Mouse (Mus musculus) midbrain, embryonic 13.5 days (tissue): Measurements from ENCODE around the gene Adamts4. TPM values are rescaled to one million over a fixed set of nuclear protein-coding genes. Genes with fewer than 3 reads are reported as not detected.

Source experiments
- ATAC-seq: fragments of 200-750 bp; cut with Nextera tagmentation; 2 replicates; pipeline ENCODE4 v1.8.0; 2017; ENCODE audit warnings: mild to moderate bottlenecking, moderate TSS enrichment, moderate library complexity
- H3K27ac ChIP-seq: fragments of 300-500 bp; sonication (generic); 2 replicates; pipeline ENCODE4 v1.5.1; 2015; ENCODE audit warnings: inconsistent platforms, mild to moderate bottlenecking, moderate library complexity
- H3K27me3 ChIP-seq: fragments of 300-500 bp; sonication (generic); 2 replicates; pipeline ENCODE4 v1.6.1; 2015; ENCODE audit warnings: mild to moderate bottlenecking, inconsistent platforms
- H3K36me3 ChIP-seq: fragments of 300-500 bp; sonication (generic); 2 replicates; pipeline ENCODE4 v1.6.1; 2015; ENCODE audit warnings: mild to moderate bottlenecking, inconsistent platforms
- H3K4me1 ChIP-seq: fragments of 300-500 bp; sonication (generic); replicated peaks from 2 replicates; pipeline ENCODE4 v1.6.1; 2015; ENCODE audit warnings: inconsistent platforms
- H3K4me2 ChIP-seq: fragments of 300-500 bp; sonication (generic); replicated peaks from 2 replicates; pipeline ENCODE4 v1.6.1; 2015; ENCODE audit warnings: moderate library complexity, mild to moderate bottlenecking, inconsistent platforms
- H3K4me3 ChIP-seq: fragments of 300-500 bp; sonication (generic); replicated peaks from 2 replicates; pipeline ENCODE4 v1.5.1; 2015; ENCODE audit warnings: mild to moderate bottlenecking, inconsistent platforms
- H3K9ac ChIP-seq: fragments of 300-500 bp; sonication (generic); replicated peaks from 2 replicates; pipeline ENCODE4 v1.6.1; 2015; ENCODE audit warnings: mild to moderate bottlenecking, inconsistent platforms
- H3K9me3 ChIP-seq: fragments of 300-500 bp; sonication (generic); 2 replicates; pipeline ENCODE4 v1.6.1; 2016; ENCODE audit warnings: mild to moderate bottlenecking, inconsistent platforms
- WGBS: fragments of 180-500 bp; shearing (Covaris S2); methylation state at CpG from one replicate; pipeline ENCODE4 v1.1.7; 2015; 5-methylcytosine and 5-hydroxymethylcytosine counted together
- polyA plus RNA-seq: library from polyadenylated mRNA; unstranded; fragments of >200 nt; fragmentation: Nextera tagmentation; extraction: Ambion mirVana; gene quantifications from 2 replicates; pipeline ENCODE4 v1.2.1, GENCODE M21; 2015

Gene Adamts4
- polyA plus RNA-seq, 1 experiment from 2014 or later, result 7.4 TPM

DNA sequence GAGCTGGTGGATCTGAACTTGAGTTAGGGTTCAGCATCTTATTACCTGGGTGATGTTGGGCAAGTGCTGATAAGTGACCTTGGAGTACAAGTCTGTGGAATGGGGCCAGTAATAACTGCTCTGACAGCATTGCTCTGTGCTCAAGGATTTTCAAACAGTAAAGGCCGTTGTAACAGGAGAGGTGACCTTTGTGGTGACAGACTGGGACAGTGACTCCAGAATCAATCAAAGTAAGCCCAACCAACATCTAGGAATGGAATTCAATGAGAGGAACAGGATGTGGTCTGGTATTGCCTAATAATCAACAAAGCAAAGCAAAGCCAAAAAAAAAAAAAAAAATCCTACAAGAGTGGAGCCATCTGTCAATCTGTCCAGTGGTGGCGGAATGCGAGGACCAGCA is 10.1 kb downstream of the Adamts4 start:
- WGBS, result 91% methylated on average over 3 of the region's 3 CpGs
- H3K27ac ChIP-seq, result no peak overlapping the region
- H3K9ac ChIP-seq, result no peak overlapping the region
- peaks cover 4% of the 10 kb centered on the region; the same call in 1 of the 2 replicates for H3K27me3 ChIP-seq
- no peak overlapping the region for H3K4me3 ChIP-seq
- H3K9me3 ChIP-seq, result no peaks in the 10 kb centered on the region
- ATAC-seq, result no peak
- H3K4me1 ChIP-seq, result peaks cover 12% of the 10 kb centered on the region
- H3K36me3 ChIP-seq, result peaks cover 7% of the 10 kb centered on the region
- no peak overlapping the region for H3K4me2 ChIP-seq

GRCm38 (mm10) chr1:171262594-171263130 is 12.4 kb downstream of the Adamts4 start:
- Histone ChIP-seq H3K27me3 (peaks cover 8% of the 10 kb centered on the region; the same call in 1 of the 2 replicates), H3K9ac (peak overlapping the region; percentile 58)
- WGBS, result 8% methylated on average over 8 of the region's 8 CpGs

DNA sequence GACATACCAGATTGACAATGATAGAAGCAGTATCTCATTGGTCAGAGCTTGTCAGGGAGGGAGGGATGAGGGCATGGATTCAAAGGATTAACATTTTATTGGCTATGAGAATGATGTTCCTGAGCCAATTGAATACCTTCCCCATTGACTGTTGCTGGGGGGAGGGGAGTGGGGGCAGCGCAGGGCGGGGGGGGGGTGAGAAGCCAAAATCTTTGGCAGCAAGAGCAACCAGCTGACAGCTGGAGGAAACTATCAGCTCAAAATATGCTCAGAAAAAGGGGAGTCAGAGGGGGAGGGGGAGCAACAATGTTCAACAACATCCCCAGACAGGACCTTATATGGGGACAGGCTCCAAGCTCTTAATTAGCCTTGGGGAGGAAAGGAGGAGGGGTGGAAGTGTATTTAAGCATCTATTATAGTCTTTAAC is 13.0 kb downstream of the Adamts4 start:
- 0% methylated on average over 2 of the region's 2 CpGs for WGBS
- Histone ChIP-seq H3K36me3 (peaks cover 7% of the 10 kb centered on the region), H3K27me3 (peaks cover 8% of the 10 kb centered on the region; the same call in 1 of the 2 replicates), H3K27ac (peak overlapping the region; percentile 70), H3K4me3 (peak overlapping the region; percentile 31; the same call in 1 of the 2 replicates), H3K9me3 (no peaks in the 10 kb centered on the region), H3K9ac (no peak overlapping the region), H3K4me2 (peak overlapping the region; percentile 55), H3K4me1 (peaks cover 12% of the 10 kb centered on the region)
- peak; percentile 95 for ATAC-seq

More at GRCm38 (mm10) chr1:171262594-171263130, 12.4 kb downstream of the Adamts4 start:
- Histone ChIP-seq H3K36me3 (peaks cover 7% of the 10 kb centered on the region), H3K4me2 (peak overlapping the region; percentile 55), H3K4me3 (peak overlapping the region; percentile 31), H3K9me3 (no peaks in the 10 kb centered on the region), H3K4me1 (peaks cover 12% of the 10 kb centered on the region), H3K27ac (peak overlapping the region; percentile 82)
- ATAC-seq, result peak; percentile 79

- WGBS, result 93% methylated on average over 3 of the region's 3 CpGs
- ATAC-seq, result no peak
- H3K27ac ChIP-seq, result peak overlapping the region; percentile 70
- H3K4me2 ChIP-seq, result peak overlapping the region; percentile 55; the same call in 1 of the 2 replicates
- peaks cover 8% of the 10 kb centered on the region; the same call in 1 of the 2 replicates for H3K27me3 ChIP-seq
- peaks cover 4% of the 10 kb centered on the region for H3K36me3 ChIP-seq
- H3K9ac ChIP-seq, result no peak overlapping the region
- H3K4me1 ChIP-seq, result peaks cover 12% of the 10 kb centered on the region
- H3K9me3 ChIP-seq, result no peaks in the 10 kb centered on the region
- H3K4me3 ChIP-seq, result no peak overlapping the region
Observed at GRCm38 (mm10) chr1:171263666-171264461, 13.6 kb downstream of the Adamts4 start.

GRCm38 (mm10) chr1:171265971-171266744 is 15.9 kb downstream of the Adamts4 start:
- H3K36me3 ChIP-seq, result no peaks in the 10 kb centered on the region
- H3K4me2 ChIP-seq, result no peak overlapping the region
- H3K27ac ChIP-seq, result no peak overlapping the region
- ATAC-seq, result no peak
- peaks cover 24% of the 10 kb centered on the region for H3K4me1 ChIP-seq
- WGBS, result 88% methylated on average over 4 of the region's 4 CpGs
- H3K27me3 ChIP-seq, result peaks cover 8% of the 10 kb centered on the region; the same call in 1 of the 2 replicates
- H3K9ac ChIP-seq, result no peak overlapping the region
- H3K9me3 ChIP-seq, result no peaks in the 10 kb centered on the region
- no peak overlapping the region for H3K4me3 ChIP-seq

DNA sequence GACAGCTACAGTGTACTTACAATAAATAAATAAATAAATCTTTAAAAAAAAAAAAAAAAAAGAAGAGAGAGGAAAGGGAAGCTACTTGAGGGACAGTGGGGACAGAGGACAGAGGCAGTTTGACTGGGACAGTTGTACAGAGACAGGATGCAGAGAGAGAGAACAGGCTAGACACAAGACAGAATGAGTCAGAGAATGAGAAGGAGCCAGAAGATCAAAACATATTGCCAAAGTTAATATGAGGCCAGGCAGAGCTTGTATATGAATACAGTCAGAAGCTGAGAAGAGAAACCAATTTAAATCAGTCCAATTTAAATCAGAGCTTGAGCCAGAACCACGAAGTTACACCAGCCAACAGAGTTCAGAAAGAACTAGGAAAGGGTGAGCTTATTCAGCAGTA is 18.1 kb downstream of the Adamts4 start:
- WGBS, result 66% methylated on average over 1 of the region's 1 CpGs
- Histone ChIP-seq H3K9me3 (no peaks in the 10 kb centered on the region), H3K4me1 (peaks cover 23% of the 10 kb centered on the region), H3K36me3 (peaks cover 16% of the 10 kb centered on the region), H3K4me2 (no peak overlapping the region), H3K4me3 (no peak overlapping the region), H3K9ac (no peak overlapping the region), H3K27ac (no peak overlapping the region), H3K27me3 (peaks cover 8% of the 10 kb centered on the region; the same call in 1 of the 2 replicates)
- ATAC-seq, result no peak

DNA sequence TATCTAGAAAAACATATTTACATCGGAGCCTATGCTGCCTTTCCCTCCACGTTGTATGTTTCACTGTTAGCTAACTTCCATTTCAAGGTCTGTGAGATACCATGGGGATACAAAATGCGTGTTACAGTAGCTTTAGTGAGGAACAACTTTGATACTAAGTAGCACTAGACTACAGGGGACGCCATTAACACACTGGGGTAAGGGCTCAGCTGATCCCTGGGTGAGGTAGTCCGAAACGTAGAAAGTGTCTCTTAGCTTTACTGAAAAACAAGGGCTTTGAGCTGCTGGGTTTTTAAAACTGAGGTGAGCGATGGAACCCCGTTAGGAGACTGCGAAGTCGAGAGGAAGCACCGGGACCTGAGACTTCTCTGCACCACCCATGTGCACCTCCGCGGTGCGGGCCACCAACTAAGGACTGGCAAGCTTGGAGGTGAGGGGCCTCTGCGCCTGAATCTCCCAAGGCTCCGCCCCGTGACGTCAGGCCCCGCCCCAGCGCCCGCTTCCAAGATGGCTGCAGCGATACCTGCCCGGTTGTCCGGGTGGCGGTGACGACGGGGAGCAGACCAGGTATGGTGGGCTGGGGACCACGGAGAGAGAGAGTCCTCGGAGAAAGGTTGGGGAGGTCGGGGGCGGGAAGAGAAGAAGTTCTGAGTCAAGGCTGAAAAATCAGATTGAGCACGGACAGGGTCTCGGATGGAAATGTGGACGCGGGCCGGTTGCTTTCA is 19.8 kb downstream of the Adamts4 start, which contains the start of gene B4galt3:
TSS of gene B4galt3 (plus strand) at position 481 of the 725 bp plus-strand sequence.
- H3K4me2 ChIP-seq, result peak within 1 kb of the TSS; percentile 96
- H3K4me1 ChIP-seq, result peaks cover 20% of the 10 kb centered on the region
- no peaks in the 10 kb centered on the region for H3K9me3 ChIP-seq
- H3K4me3 ChIP-seq, result peak within 1 kb of the TSS; percentile 62
- peak; percentile 96 for ATAC-seq
- WGBS, result 4% methylated on average over 36 of the region's 36 CpGs
- H3K27ac ChIP-seq, result peak within 1 kb of the TSS; percentile 40
- H3K9ac ChIP-seq, result peak within 1 kb of the TSS; percentile 89
- H3K36me3 ChIP-seq, result peaks cover 33% of the 10 kb centered on the region
- H3K27me3 ChIP-seq, result peaks cover 7% of the 10 kb centered on the region; the same call in 1 of the 2 replicates

DNA sequence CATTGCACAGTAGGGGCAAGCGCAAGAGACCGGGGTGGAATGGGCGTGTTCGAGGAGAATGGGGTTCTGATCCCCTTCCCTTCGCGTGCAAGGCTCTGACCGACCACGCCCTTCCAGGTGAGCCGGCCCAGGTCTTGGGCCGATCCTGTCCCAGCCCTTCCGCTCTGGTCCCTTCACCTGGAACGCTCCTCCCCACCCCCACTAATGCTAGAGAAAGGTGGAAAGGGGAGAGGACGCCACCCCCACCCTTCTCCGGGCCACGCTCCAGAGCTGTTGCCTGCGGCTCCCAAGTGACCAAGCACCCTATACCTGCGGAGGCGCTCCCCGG is 20.3 kb downstream of the Adamts4 start:
- Histone ChIP-seq H3K9ac (peak overlapping the region; percentile 89), H3K36me3 (peaks cover 38% of the 10 kb centered on the region), H3K4me3 (peak overlapping the region; percentile 62), H3K27me3 (0 out of 2 replicates have a peak, but pooled peaks cover 3% of the 10 kb centered on the region), H3K4me1 (peaks cover 20% of the 10 kb centered on the region), H3K4me2 (peak overlapping the region; percentile 96), H3K9me3 (no peaks in the 10 kb centered on the region), H3K27ac (no peak overlapping the region)
- peak; percentile 88 for ATAC-seq
- WGBS, result under 1% methylated on average over 19 of the region's 19 CpGs

DNA sequence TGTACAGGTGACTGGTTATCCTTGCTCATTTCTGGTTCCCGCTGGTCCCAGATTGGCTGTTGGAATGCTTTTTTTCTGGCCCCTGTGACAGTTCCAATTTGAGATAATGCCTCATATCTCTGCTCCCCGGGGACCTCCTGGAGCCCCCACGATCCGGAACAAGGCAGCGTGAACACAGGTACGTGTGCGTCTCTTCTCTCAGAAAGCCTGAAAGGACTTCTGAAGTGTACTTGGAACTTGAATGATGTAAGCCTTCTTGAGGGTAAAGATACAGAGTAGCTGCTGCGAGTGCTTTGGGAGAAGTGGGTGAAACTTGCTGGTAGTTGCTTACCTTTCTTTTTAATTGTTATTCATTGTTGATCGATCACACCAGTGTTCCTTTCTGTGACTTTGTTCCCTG is 21.0 kb downstream of the Adamts4 start:
- Histone ChIP-seq H3K27ac (no peak overlapping the region), H3K36me3 (peaks cover 45% of the 10 kb centered on the region), H3K27me3 (0 out of 2 replicates have a peak, but pooled peaks cover 3% of the 10 kb centered on the region), H3K4me3 (peak overlapping the region; percentile 62), H3K9ac (peak overlapping the region; percentile 89), H3K4me2 (peak overlapping the region; percentile 96), H3K4me1 (peaks cover 20% of the 10 kb centered on the region), H3K9me3 (no peaks in the 10 kb centered on the region)
- 63% methylated on average over 9 of the region's 9 CpGs for WGBS
- no peak for ATAC-seq

DNA sequence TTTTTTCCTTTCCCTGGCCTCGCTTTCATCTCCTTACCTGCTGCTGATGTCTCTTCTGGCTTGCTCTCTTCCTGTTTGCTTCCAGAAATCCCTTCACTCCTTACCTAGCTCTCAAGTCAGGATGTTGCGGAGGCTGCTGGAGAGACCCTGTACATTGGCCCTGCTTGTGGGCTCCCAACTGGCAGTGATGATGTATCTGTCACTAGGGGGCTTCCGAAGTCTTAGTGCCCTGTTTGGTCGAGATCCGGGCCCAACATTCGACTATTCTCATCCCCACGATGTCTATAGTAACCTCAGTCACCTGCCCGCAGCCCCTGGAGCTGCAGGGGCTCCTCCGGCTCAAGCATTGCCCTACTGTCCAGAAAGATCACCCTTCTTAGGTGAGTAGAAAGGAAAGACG is 21.4 kb downstream of the Adamts4 start:
- H3K4me3 ChIP-seq, result peak overlapping the region; percentile 62; the same call in 1 of the 2 replicates
- WGBS, result 70% methylated on average over 10 of the region's 10 CpGs
- H3K36me3 ChIP-seq, result peaks cover 49% of the 10 kb centered on the region
- no peak for ATAC-seq
- H3K4me1 ChIP-seq, result peaks cover 20% of the 10 kb centered on the region
- peak overlapping the region; percentile 96 for H3K4me2 ChIP-seq
- H3K27me3 ChIP-seq, result 0 out of 2 replicates have a peak, but pooled peaks cover 3% of the 10 kb centered on the region
- no peak overlapping the region for H3K27ac ChIP-seq
- no peak overlapping the region for H3K9ac ChIP-seq
- H3K9me3 ChIP-seq, result no peaks in the 10 kb centered on the region

GRCm38 (mm10) chr1:171272086-171272485 is 21.9 kb downstream of the Adamts4 start:
- Histone ChIP-seq H3K36me3 (peaks cover 54% of the 10 kb centered on the region), H3K9me3 (no peaks in the 10 kb centered on the region), H3K4me1 (peaks cover 20% of the 10 kb centered on the region), H3K4me2 (0 out of 2 replicates have a peak overlapping the region, but pooled peaks have one; percentile 96), H3K27ac (no peak overlapping the region), H3K9ac (no peak overlapping the region), H3K4me3 (0 out of 2 replicates have a peak overlapping the region, but pooled peaks have one; percentile 62), H3K27me3 (0 out of 2 replicates have a peak, but pooled peaks cover under 1% of the 10 kb centered on the region)
- WGBS, result 98% methylated on average over 3 of the region's 3 CpGs
- no peak for ATAC-seq
